Mouse (Mus musculus) liver, embryonic 14.5 days (tissue): ENCODE measurements around the gene Rims3. TPM values are rescaled to one million over a fixed set of nuclear protein-coding genes. Genes with fewer than 3 reads are reported as not detected.
A peak's percentile ranks its signal among the peaks of the same experiment; 100 is the strongest.

Experiments
- ATAC-seq: fragments of 200-750 bp; cut with Nextera tagmentation; 2 replicates; pipeline ENCODE4 v1.8.0; 2017; ENCODE audit warnings: moderate number of reproducible peaks, mild to moderate bottlenecking, moderate library complexity; ENCODE audit not compliant: insufficient read depth
- DNase-seq, 3 experiments: peaks; one replicate each; pipeline ENCODE4 v3.0.0-alpha.2; 2012 to 2013; ENCODE audit warnings: low read depth in 3 of 3, low spot score in 3 of 3
- H3K27ac ChIP-seq: fragments of 300-500 bp; sonication (generic); 2 replicates; pipeline ENCODE4 v1.5.1; 2014; ENCODE audit warnings: moderate library complexity, mild to moderate bottlenecking, control low read depth, inconsistent platforms
- H3K27me3 ChIP-seq: fragments of 300-500 bp; sonication (generic); 2 replicates; pipeline ENCODE4 v1.6.1; 2014; ENCODE audit warnings: mild to moderate bottlenecking, low read length, moderate library complexity; ENCODE audit not compliant: control insufficient read depth, insufficient read depth
- H3K36me3 ChIP-seq: fragments of 300-500 bp; sonication (generic); replicated peaks from 2 replicates; pipeline ENCODE4 v1.6.1; 2014; ENCODE audit warnings: low read depth; ENCODE audit not compliant: control insufficient read depth, insufficient read depth
- H3K4me1 ChIP-seq, 2 experiments: fragments of 200-500 bp in 1 of 2; fragments of 300-500 bp in 1 of 2; sonication (generic) in 1 of 2; replicated peaks; 2 replicates each; pipeline ENCODE4 v1.6.1; 2012 to 2014; ENCODE audit warnings: antibody characterized with exemption in 1 of 2, inconsistent platforms in 1 of 2, low read length in 1 of 2; ENCODE audit not compliant: control insufficient read depth in 2 of 2, insufficient read depth in 2 of 2
- H3K4me2 ChIP-seq: fragments of 300-500 bp; sonication (generic); 2 replicates; pipeline ENCODE4 v1.6.1; 2014; ENCODE audit warnings: low read depth, mild to moderate bottlenecking, control low read depth, moderate library complexity
- H3K4me3 ChIP-seq, 2 experiments: fragments of 200-500 bp in 1 of 2; fragments of 300-500 bp in 1 of 2; sonication (generic) in 1 of 2; 2 replicates each; pipeline ENCODE4 v1.5.1; 2012 to 2014; ENCODE audit warnings: low read depth in 2 of 2, low read length in 2 of 2, mild to moderate bottlenecking in 2 of 2, control low read depth in 1 of 2, inconsistent platforms in 1 of 2, moderate library complexity in 1 of 2; ENCODE audit not compliant: insufficient read depth in 1 of 2
- H3K9ac ChIP-seq: fragments of 300-500 bp; sonication (generic); replicated peaks from 2 replicates; pipeline ENCODE4 v1.6.1; 2014; ENCODE audit warnings: mild to moderate bottlenecking, control low read depth, moderate library complexity
- H3K9me3 ChIP-seq: fragments of 300-500 bp; sonication (generic); 2 replicates; pipeline ENCODE4 v1.6.1; 2016; ENCODE audit warnings: low read length, mixed read lengths; ENCODE audit not compliant: control insufficient read depth
- CTCF ChIP-seq: IDR thresholded peaks from 2 replicates; pipeline ENCODE4 v1.5.1; 2016; ENCODE audit warnings: antibody characterized with exemption, low read depth, control low read depth
- EP300 ChIP-seq: IDR thresholded peaks from 2 replicates; pipeline ENCODE4 v1.6.1; 2016; ENCODE audit warnings: antibody characterized with exemption, low read depth
- WGBS: fragments of 180-500 bp; shearing (Covaris S2); extraction: QIAGEN DNeasy Blood & Tissue Kit; methylation state at CpG from one replicate; pipeline ENCODE4 v1.1.7; 2014; ENCODE audit not compliant: insufficient replicate concordance; 5-methylcytosine and 5-hydroxymethylcytosine counted together
- polyA plus RNA-seq, 2 experiments: library from polyadenylated mRNA; depleted of rRNA in 1 of 2; stranded (reverse) in 1 of 2; unstranded in 1 of 2; fragments of >200 nt; fragmentation: Nextera tagmentation in 1 of 2; extraction: Ambion mirVana in 1 of 2; gene quantifications; 2 replicates each; pipeline versions ENCODE4 v1.2.1 to v1.2.3; 2012 to 2014

Gene Rims3
- polyA plus RNA-seq, 2 experiments: 0.15 to 0.19 TPM

GRCm38 (mm10) chr4:120866211-120866610, 11.6 kb downstream of the Rims3 start:
- Histone ChIP-seq H3K4me3 (no peak overlapping the region), H3K36me3 (no peaks in the 10 kb centered on the region), H3K4me2 (no peak overlapping the region), H3K27me3 (no peaks in the 10 kb centered on the region), H3K27ac (no peak overlapping the region), H3K9me3 (no peaks in the 10 kb centered on the region), H3K9ac (no peak overlapping the region), H3K4me1 (no peaks in the 10 kb centered on the region)
- no peak for TF ChIP-seq EP300
- no peak for TF ChIP-seq CTCF
- DNase-seq: peak in 1 of 3 experiments; percentile 14
- 15% methylated on average over 6 of the region's 6 CpGs for WGBS
- ATAC-seq: no peak

GRCm38 (mm10) chr4:120868246-120868645, 13.6 kb downstream of the Rims3 start:
- Histone ChIP-seq H3K27me3 (no peaks in the 10 kb centered on the region), H3K9me3 (no peaks in the 10 kb centered on the region), H3K36me3 (no peaks in the 10 kb centered on the region), H3K4me1 (no peaks in the 10 kb centered on the region), H3K27ac (no peak overlapping the region), H3K4me3 (no peak overlapping the region), H3K4me2 (no peak overlapping the region), H3K9ac (no peak overlapping the region)
- no peak for ATAC-seq
- TF ChIP-seq CTCF (no peak), EP300 (no peak)
- 51% methylated on average over 5 of the region's 5 CpGs for WGBS
- no peak for DNase-seq

DNA sequence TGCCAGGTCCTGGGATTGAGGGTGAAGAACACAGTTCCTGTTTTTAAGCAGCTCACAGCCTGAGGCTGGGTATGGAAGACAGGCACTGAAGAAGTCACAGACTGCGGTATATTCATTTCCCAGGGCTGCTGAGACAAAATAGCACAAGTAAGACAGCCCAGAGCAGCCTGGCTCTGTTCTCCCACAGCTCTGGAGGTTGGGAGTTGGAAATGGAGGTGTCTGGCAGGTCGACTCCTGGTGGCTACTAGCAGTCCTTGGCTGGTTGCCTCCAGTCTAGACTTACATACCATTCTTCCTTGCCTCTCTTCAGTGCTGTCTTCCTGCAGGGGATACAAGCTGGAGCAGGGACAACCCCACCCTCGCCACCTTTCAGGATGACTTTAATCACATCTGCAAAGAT, 14.4 kb downstream of the Rims3 start:
- H3K27ac ChIP-seq: no peak overlapping the region
- ATAC-seq: no peak
- no peak overlapping the region for H3K9ac ChIP-seq
- no peaks in the 10 kb centered on the region for H3K36me3 ChIP-seq
- no peak overlapping the region for H3K4me2 ChIP-seq
- H3K4me1 ChIP-seq: no peaks in the 10 kb centered on the region
- H3K9me3 ChIP-seq: no peaks in the 10 kb centered on the region
- WGBS: 48% methylated on average over 3 of the region's 3 CpGs
- no peak overlapping the region for H3K4me3 ChIP-seq
- no peak for DNase-seq
- H3K27me3 ChIP-seq: no peaks in the 10 kb centered on the region
- TF ChIP-seq CTCF (no peak), EP300 (no peak)

DNA sequence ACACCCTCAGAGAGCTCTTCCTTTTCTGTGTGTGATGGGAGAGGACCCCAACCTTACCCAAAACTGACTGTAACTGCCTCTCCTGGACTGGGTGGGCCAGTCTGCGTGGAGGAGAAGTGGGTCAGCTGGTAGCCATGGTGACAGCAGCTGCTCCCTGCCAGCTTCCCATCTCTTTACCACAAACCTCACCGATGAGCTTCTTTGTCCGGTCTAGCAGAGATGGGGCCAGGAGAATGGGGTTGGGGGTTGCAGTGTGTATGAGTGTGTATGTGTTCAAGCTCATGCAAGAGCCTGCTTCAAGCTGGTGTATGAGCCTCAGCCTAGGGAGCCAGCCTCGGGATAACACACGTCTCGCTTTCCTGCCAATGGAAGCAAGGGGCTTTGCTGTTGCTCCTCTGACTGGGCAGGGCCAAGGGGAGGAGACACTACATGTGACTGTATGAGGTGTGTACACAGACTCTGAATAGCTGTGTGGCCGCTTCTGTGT, 15.7 kb downstream of the Rims3 start:
- Histone ChIP-seq H3K9ac (no peak overlapping the region), H3K4me1 (no peaks in the 10 kb centered on the region), H3K4me3 (no peak overlapping the region), H3K27me3 (no peaks in the 10 kb centered on the region), H3K27ac (no peak overlapping the region), H3K9me3 (no peaks in the 10 kb centered on the region), H3K4me2 (no peak overlapping the region), H3K36me3 (no peaks in the 10 kb centered on the region)
- no peak for DNase-seq
- no peak for ATAC-seq
- TF ChIP-seq CTCF: no peak
- no peak for TF ChIP-seq EP300
- WGBS: 43% methylated on average over 7 of the region's 7 CpGs

DNA sequence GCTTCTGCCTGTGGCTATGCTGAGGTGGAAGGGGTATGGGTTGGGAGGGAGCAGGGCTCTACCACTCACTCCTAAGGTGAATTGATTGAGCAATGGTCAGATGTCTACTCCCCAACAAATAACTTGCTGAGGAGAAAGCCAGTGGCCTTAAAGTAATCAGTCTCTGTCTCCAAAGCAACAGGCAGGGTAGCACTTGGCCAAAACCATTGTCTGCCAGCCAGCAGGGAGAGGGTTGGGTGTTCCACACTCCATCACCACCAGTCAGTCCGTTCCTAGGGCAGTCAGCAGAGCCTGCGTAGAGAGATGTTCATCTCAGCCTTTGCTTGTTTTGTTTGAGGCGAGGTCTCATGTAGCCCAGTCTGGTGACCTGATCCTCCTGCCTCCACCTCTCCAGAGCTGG, 21.3 kb downstream of the Rims3 start:
- H3K9ac ChIP-seq: no peak overlapping the region
- no peak overlapping the region for H3K4me2 ChIP-seq
- no peaks in the 10 kb centered on the region for H3K27me3 ChIP-seq
- WGBS: 54% methylated on average over 3 of the region's 3 CpGs
- DNase-seq: no peak
- no peaks in the 10 kb centered on the region for H3K9me3 ChIP-seq
- no peak overlapping the region for H3K27ac ChIP-seq
- TF ChIP-seq CTCF (no peak), EP300 (no peak)
- ATAC-seq: no peak
- no peaks in the 10 kb centered on the region for H3K36me3 ChIP-seq
- H3K4me1 ChIP-seq: no peaks in the 10 kb centered on the region; a peak in 1 of 4 replicates
- no peak overlapping the region for H3K4me3 ChIP-seq
